Mouse (Mus musculus) brain, embryonic 14.5 days (tissue): ENCODE measurements around the gene Ifrd2.

ENCODE experiments used
- CTCF ChIP-seq: fragments of 200-500 bp; IDR thresholded peaks from 2 replicates; pipeline ENCODE4 v1.5.1; 2012; ENCODE audit warnings: inconsistent platforms, mild to moderate bottlenecking, moderate library complexity, borderline replicate concordance; ENCODE audit not compliant: insufficient read depth, insufficient read length; ENCODE audit errors: extremely low read depth
- POLR2A ChIP-seq: fragments of 200-500 bp; IDR thresholded peaks from 2 replicates; pipeline ENCODE4 v1.6.1; 2012; ENCODE audit warnings: mild to moderate bottlenecking, inconsistent platforms, borderline replicate concordance; ENCODE audit not compliant: poor library complexity, insufficient read depth, insufficient read length, severe bottlenecking; ENCODE audit errors: extremely low read depth

DNA sequence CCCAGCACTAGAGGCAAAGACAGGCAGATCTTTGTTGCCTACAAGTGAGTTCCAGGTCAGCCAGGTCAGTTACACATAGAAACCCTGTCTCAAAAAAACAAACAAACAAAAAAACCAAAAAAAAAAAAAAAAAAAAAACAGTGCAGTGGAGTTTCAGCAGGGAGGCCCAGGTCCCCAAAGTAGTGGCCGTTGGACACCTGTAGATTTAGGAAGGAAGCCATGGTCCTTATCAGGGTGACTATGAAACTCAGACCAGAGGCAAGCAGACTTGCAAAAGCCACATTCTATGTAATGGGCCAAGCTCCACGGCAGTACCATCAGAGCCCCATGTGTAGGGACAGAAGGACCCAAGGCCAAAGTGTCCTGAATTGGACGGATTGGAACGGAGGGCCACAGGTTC, 5.9 kb upstream of the Ifrd2 start:
- TF ChIP-seq CTCF (no peak), POLR2A (no peak)
